Mouse (Mus musculus): ENCODE data around the gene Nos3.

Nos3 gene

GRCm38 (mm10) chr5:24346313-24346712, 18.3 kb upstream of the Nos3 start:
- DNase-seq, result no peak

DNA sequence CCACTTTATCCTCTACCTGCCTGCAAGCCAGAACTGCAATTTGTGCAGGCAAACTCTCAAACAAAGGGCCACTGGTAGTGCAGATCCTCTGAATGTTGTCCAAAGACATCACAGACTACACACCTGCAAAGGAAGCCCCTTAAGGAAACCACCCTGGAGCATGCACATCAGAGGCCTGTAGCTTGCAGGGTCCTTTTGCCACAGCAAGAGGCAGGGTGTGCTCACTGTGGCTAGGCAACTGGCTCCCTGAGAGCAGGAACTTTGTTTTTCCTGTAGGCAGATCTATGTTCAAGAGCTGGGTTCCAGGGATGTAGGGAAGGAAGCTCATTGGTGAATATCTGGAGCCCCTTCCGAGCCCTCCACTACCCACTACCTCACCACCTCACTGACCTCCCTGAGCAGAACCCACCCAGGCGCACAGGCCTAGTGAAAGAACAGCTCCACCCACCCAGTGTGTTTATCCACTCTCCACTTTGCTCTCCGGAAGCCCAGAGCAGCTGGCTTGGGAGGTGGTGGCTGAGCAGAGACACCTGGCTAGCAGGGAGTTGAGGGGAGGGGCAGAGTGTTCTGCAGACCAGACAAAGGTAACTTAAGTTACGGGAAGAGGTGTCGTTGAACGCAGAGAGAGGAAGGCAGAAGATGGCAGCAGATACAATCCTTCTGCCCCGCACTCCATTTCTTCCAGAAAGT, 17.3 kb upstream of the Nos3 start:
- no peak for DNase-seq

GRCm38 (mm10) chr5:24348128-24348527, 16.5 kb upstream of the Nos3 start:
- DNase-seq, result peak; percentile 79

DNA sequence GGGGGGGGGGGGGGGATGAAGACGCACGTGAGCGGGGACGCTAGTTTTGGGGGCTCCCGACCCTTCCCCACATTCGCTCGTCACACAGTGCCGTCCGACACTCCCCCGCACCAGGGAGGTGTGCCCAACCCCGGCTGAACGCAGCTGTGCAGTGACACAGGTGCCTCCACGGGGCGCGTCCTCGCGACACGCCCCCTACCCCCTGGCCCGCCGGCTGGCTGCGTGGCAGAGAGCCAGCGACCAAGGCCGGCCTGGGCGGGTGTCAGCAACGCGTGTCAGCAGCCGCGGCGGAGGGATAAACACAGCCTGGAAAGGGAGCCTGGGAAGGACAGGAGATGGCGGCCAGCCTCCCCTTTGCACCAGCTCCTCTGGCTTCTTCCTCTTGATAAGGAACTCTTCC, 16.1 kb upstream of the Nos3 start:
- peak; percentile 47 for DNase-seq

GRCm38 (mm10) chr5:24350073-24350472, 14.5 kb upstream of the Nos3 start:
- no peak for DNase-seq

- no peak for DNase-seq
Observed at GRCm38 (mm10) chr5:24350531-24351250, 13.9 kb upstream of the Nos3 start.

DNA sequence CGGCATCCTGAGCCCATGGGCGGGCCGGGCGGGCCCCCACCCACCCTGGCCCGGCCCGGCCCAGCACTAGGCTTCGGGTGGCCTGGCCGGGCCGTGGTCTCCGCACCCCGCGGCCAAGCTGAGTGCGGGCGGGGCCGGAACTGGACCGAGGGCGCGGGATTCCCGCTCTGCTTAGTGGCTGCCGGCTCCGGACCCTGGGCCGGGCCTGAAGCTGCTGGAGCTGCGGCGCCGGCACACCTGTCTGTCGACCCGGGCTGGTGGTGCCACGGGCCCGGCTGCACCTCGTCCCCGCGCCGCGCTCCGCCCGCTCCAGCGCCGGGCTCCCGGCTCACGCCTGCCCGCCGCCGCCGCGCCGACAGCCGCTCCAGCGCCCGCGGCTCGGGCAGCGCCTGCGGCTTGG, 13.3 kb upstream of the Nos3 start, which contains the start of gene Kcnh2:
Gene Kcnh2, minus strand, starts transcription at position 327 of the 400 bp plus-strand sequence.
- DNase-seq, result no peak

DNA sequence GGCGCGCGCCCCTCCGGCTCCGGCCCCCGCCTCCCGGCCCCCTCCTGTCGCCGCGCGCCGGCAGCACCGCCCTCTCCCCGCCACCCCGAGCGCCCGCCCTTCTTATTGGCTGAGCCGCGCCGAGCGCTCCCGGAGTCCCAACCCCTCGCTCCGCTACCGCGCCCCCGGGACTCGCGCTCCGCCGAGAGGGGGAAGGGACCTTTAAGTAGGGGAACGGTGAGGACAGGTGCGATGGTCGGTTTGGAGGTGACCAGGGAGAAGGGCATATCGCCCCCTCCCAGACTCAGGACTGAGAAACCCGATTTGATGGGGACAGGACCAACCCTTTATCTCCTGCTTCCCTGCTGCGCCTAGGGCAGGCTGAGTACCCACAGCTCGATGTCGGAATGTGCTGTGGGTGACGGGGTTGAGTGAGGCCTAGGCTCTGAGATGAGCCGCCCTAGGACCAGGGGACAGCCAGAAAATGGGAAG, 12.9 kb upstream of the Nos3 start:
- DNase-seq, result peak; percentile 94

DNA sequence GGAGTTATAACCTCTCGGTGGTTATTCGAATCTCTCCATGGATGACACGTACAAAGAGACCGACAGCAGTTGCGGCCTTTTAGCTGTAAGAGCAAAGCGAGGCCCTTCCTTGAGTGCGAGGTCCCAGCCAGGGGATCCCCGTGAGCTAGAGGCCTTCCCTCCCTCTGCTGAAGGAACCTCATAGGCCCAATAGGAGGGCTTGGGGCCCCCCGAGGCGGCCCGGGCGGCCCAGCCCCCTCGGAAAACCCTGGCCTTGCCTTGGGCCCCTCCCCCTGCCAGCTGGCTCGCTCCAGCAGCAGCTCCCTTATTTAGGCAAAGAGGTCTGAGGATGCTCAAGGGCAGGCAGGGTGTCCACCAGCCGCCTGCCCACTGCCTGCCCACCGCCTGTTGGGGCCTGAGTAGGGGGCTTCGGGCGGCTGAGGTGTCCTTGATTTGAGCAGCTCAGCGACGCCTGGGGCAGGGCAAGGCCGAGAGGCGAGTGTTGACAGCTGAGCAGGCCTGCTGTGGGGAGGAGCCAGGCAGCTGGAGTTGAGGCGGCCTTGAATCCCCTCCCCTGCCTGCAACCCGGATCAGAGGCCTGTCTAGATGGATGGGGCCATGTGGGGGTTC, 12.3 kb upstream of the Nos3 start:
- peak; percentile 84 for DNase-seq

GRCm38 (mm10) chr5:24353327-24353726, 11.3 kb upstream of the Nos3 start:
- DNase-seq, result no peak

DNA sequence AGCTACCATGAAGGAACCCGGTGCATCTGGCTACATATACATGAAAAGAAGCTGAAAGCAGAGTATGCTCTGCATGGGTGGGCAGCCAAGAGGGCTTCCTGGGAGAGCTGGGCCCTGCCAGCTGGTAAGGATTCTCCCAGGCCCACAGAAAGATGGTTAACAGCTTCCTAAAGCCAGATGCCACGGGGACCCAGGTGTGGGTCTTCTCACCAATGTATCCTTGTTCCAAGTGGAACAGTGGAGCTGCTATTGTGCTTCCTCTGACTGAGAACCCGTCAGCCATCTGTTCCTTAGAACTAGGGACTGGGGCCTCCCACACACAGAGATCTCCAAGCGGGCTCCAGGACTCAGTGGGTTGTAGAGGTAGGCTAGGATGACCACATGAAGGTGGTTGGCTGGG, 7.8 kb upstream of the Nos3 start:
- DNase-seq, result no peak

GRCm38 (mm10) chr5:24357461-24357860, 7.1 kb upstream of the Nos3 start:
- peak; percentile 95 for DNase-seq

GRCm38 (mm10) chr5:24360792-24361454, 3.7 kb upstream of the Nos3 start:
- DNase-seq, result peak; percentile 81

GRCm38 (mm10) chr5:24363467-24363866, 1.1 kb upstream of the Nos3 start:
- no peak for DNase-seq

- no peak for DNase-seq
Observed at GRCm38 (mm10) chr5:24364061-24364460, 549 bp upstream of the Nos3 start.

- no peak for DNase-seq
Observed at GRCm38 (mm10) chr5:24364963-24365362, 353 bp downstream of the Nos3 start.

GRCm38 (mm10) chr5:24365528-24365927, 918 bp downstream of the Nos3 start:
- DNase-seq, result no peak

GRCm38 (mm10) chr5:24366426-24366825, 1.8 kb downstream of the Nos3 start:
- DNase-seq, result no peak

- DNase-seq, result no peak
Observed at GRCm38 (mm10) chr5:24369767-24370166, 5.2 kb downstream of the Nos3 start.

DNA sequence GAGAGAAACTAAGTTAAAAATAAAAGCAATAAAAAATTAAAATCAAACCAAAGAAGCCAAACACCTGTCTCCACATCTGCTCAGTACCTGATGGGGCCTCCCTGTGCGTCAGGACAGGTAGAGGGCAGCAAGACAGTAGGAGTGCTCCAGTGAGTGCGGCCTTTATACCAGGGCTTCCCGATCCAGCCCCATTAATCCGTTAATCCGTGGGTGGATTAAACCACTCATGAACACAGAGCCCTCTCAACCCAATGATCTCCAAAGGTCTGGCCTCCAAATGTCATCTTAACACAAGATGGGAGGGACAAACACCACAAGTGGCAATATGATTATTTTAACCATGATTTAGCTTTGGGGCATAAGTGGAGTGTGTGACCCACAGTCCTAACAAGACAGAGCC, 9.2 kb downstream of the Nos3 start:
- DNase-seq, result no peak

GRCm38 (mm10) chr5:24374216-24374615, 9.6 kb downstream of the Nos3 start:
- no peak for DNase-seq

DNA sequence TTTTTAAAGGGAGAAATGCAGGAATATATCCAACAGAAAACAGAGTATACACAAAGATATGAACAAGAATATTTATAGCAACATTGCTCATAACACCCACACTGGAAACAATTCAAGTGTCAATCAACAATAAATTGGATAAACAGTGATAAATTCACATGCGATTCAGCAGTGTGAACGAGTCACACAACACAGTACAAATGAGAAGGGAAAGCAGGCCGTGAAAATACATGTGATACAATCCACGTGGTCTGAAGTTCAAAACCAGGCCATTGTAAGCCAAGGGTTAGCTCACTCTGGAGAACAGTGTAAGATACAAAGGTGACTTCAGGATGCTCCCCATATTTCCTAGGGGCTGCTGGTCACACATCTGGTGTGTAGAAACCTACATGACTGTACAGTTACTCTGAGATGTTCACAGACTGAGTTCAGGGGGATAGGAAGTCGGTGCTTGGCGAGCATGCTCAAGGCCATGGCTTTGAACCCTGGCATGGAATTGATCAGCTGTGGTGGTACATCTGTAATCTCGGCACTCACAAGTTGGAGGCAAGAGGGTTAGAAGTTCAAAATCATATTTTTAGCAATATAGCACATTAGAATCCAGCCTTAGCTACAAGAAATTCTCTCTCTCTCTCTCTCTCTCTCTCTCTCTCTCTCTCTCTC, 10.2 kb downstream of the Nos3 start:
- no peak for DNase-seq

DNA sequence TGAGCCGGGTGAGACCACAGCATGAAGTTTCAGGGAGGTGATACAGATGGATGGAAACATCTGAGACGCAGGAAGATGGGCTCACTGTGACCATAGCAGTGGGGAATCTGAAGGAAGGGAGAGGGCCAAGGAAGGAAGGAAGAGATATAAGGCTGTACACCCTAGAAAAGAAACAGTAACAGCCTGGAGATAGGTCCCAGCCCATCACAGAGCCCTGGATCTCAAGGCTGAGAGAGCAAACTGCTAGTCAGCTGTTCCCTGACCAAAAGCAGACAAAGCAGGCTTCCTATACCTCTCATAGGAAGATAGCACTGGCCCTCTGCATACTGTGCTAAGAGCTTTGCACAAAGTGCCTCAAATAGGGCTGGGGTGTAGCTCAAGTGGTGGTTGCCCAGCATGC, 14.1 kb downstream of the Nos3 start:
- no peak for DNase-seq

Measured in embryo, embryonic 11 days (tissue).